Mouse (Mus musculus) heart, adult 2 months (tissue): ENCODE measurements around the gene Gm30083.

Experiments
- CTCF ChIP-seq: fragments of 200-600 bp; IDR thresholded peaks from 2 replicates; pipeline ENCODE4 v1.8.1; 2022; ENCODE audit warnings: antibody characterized with exemption, mild to moderate bottlenecking, moderate library complexity
- EP300 ChIP-seq: fragments of 200-500 bp; IDR thresholded peaks from 2 replicates; pipeline ENCODE4 v1.6.1; 2011; ENCODE audit warnings: low read depth, low read length, control low read depth; ENCODE audit not compliant: insufficient read depth
- POLR2A ChIP-seq: fragments of 200-500 bp; IDR thresholded peaks from 2 replicates; pipeline ENCODE4 v1.6.1; 2011; ENCODE audit warnings: mild to moderate bottlenecking, low read depth, low read length, control low read depth; ENCODE audit not compliant: insufficient read depth

DNA sequence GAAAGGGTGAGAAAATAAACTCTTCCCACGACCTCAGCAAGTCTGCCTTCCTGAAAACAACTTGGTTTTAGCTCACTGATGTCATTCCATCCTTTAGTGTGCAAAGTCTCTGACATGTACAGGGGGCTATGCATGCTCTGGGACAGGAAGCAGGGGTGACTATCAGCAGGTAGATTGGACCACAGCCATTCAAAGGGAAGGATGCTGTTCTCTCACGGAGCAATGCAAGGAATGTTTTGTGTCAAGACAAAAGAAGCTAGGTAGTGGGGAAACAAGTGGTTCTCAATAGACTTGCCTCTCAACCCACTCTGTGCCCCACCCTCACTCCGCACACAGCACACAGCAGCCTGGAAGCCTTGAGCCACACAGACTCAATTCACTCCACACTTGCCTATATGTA lies 25.8 kb downstream of the Gm30083 start:
- no peak for TF ChIP-seq EP300
- no peak for TF ChIP-seq POLR2A
- TF ChIP-seq CTCF = no peak
